17 mouse cellular contexts compared by ENCODE assay signal in genomic region chr13:111835787-111836186, GRCm38 (mm10).
"Had no signal": no experiment of that assay in that cellular context is flagged by ENCODE, and none has a peak within 500 bp of the region (broad histone marks: within the 10 kb centered on the region; RNA-seq: fewer than 3 reads in every experiment).

No protein-coding gene starts in this region.

- H3K9me3 ChIP-seq: midbrain, embryonic 10.5 days; midbrain, embryonic 13.5 days; neural tube, embryonic 13.5 days; neural tube, embryonic 15.5 days had no signal

- H3K9ac ChIP-seq: midbrain, embryonic 13.5 days; neural tube, embryonic 13.5 days; neural tube, embryonic 15.5 days had no signal

- ATAC-seq: midbrain, embryonic 13.5 days; midbrain, embryonic 16.5 days had no signal

- H3K36me3 ChIP-seq: midbrain, embryonic 10.5 days; midbrain, embryonic 13.5 days; neural tube, embryonic 13.5 days; neural tube, embryonic 15.5 days had no signal

- H3K4me3 ChIP-seq: midbrain, embryonic 10.5 days; midbrain, embryonic 13.5 days; myocyte; neural tube, embryonic 13.5 days; neural tube, embryonic 15.5 days had no signal

- H3K4me2 ChIP-seq: midbrain, embryonic 13.5 days; neural tube, embryonic 13.5 days; neural tube, embryonic 15.5 days had no signal

- H3K27me3 ChIP-seq: midbrain, embryonic 13.5 days; neural tube, embryonic 13.5 days; neural tube, embryonic 15.5 days had no signal

- DNase-seq: lung, adult 2 months; lung, postnatal 10 days; lung, postnatal 4 days; retina, postnatal 1 day; right cerebral cortex, adult 18-20 months; right cerebral cortex, postnatal 25 days; right cerebral cortex, postnatal 4 days; spleen, adult 18-20 months; thymus, adult 18-20 months; thymus, postnatal 14 days; thymus, postnatal 36 days had no signal

- H3K27ac ChIP-seq: midbrain, embryonic 10.5 days; midbrain, embryonic 13.5 days; neural tube, embryonic 13.5 days; neural tube, embryonic 15.5 days had no signal

- H3K4me1 ChIP-seq: midbrain, embryonic 10.5 days; neural tube, embryonic 15.5 days had no signal
